Mouse (Mus musculus) neural tube, embryonic 11.5 days (tissue): ENCODE measurements at regions not wholly inside any gene's neighbourhood (a gene's known extent, or its start where the extent isn't known, plus 50 kb on each side); places are given as distances from the start of the nearest gene placed in this dataset.

ENCODE experiments used
- ATAC-seq: fragments of 200-750 bp; cut with Nextera tagmentation; 2 replicates; pipeline ENCODE4 v1.8.0; 2017; ENCODE audit warnings: moderate number of reproducible peaks, mild to moderate bottlenecking, moderate TSS enrichment, moderate library complexity; ENCODE audit not compliant: insufficient read depth, low FRiP score, low TSS enrichment
- DNase-seq: peaks from one replicate; pipeline ENCODE4 v3.0.0-alpha.2; 2015; ENCODE audit warnings: low spot score
- H3K27ac ChIP-seq: fragments of 300-500 bp; sonication (generic); 2 replicates; pipeline ENCODE4 v1.5.1; 2014; ENCODE audit warnings: low read depth, mild to moderate bottlenecking, low read length
- H3K27me3 ChIP-seq: fragments of 300-500 bp; sonication (generic); 2 replicates; pipeline ENCODE4 v1.6.1; 2014; ENCODE audit warnings: mild to moderate bottlenecking, low read length, mixed read lengths; ENCODE audit not compliant: control insufficient read depth, insufficient read depth
- H3K36me3 ChIP-seq: fragments of 300-500 bp; sonication (generic); 2 replicates; pipeline ENCODE4 v1.6.1; 2014; ENCODE audit warnings: mild to moderate bottlenecking, low read length, moderate library complexity, mixed read lengths; ENCODE audit not compliant: control insufficient read depth, insufficient read depth
- H3K4me1 ChIP-seq: fragments of 300-500 bp; sonication (generic); 2 replicates; pipeline ENCODE4 v1.6.1; 2014; ENCODE audit warnings: low read length, mixed read lengths; ENCODE audit not compliant: control insufficient read depth, insufficient read depth
- H3K4me2 ChIP-seq: fragments of 300-500 bp; sonication (generic); 2 replicates; pipeline ENCODE4 v1.6.1; 2014; ENCODE audit warnings: low read depth, mild to moderate bottlenecking, moderate library complexity
- H3K4me3 ChIP-seq: fragments of 300-500 bp; sonication (generic); 2 replicates; pipeline ENCODE4 v1.5.1; 2014; ENCODE audit warnings: low read depth, low read length
- H3K9ac ChIP-seq: fragments of 300-500 bp; sonication (generic); 2 replicates; pipeline ENCODE4 v1.6.1; 2014; ENCODE audit warnings: mild to moderate bottlenecking, low read length
- H3K9me3 ChIP-seq: fragments of 300-500 bp; sonication (generic); 2 replicates; pipeline ENCODE4 v1.6.1; 2016; ENCODE audit warnings: low read length; ENCODE audit not compliant: control insufficient read depth
- WGBS: fragments of 180-500 bp; shearing (Covaris S2); extraction: QIAGEN DNeasy Blood & Tissue Kit; methylation state at CpG from one replicate; pipeline ENCODE4 v1.1.7; 2014; 5-methylcytosine and 5-hydroxymethylcytosine counted together

- ATAC-seq (no peak), DNase-seq (peak; percentile 21)
- no peak overlapping the region for H3K4me2 ChIP-seq
- H3K4me1 ChIP-seq = peaks cover 4% of the 10 kb centered on the region; the same call in 1 of the 2 replicates
- H3K36me3 ChIP-seq = no peaks in the 10 kb centered on the region
- H3K4me3 ChIP-seq = no peak overlapping the region
- peak overlapping the region; percentile 68; the same call in 1 of the 2 replicates for H3K27ac ChIP-seq
- H3K9me3 ChIP-seq = no peaks in the 10 kb centered on the region
- 45% methylated on average over 19 of the region's 19 CpGs for WGBS
- H3K9ac ChIP-seq = no peak overlapping the region
- no peaks in the 10 kb centered on the region for H3K27me3 ChIP-seq
Measured at GRCm38 (mm10) chr13:37508385-37509351, 163.7 kb downstream of the Ly86 start.

DNA sequence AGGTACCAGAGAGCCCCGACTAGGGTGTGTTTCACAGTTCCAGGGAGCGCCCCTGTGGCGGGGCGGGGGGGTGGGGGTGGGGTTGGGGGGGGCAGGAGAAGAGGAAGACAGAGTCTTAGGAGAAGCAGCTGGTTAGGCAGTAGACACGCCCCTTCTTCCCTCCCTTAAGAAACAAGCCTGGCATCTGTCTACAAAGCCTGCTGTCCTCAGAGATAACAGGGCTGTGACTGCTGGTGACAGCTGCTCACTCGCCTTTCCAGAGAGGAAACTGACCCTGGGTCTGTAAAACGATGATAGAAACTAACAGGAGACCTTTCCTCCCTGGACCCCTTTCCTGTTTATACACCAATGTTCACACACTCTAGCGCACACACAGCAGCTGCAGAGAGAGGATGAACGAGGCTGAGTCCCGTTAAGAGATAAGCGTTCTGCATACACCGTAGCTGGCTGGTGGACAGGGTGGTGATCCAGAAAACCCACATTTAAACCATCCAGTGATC, 164.4 kb downstream of the Ly86 start:
- ATAC-seq = no peak
- peaks cover 11% of the 10 kb centered on the region for H3K4me1 ChIP-seq
- no peaks in the 10 kb centered on the region for H3K9me3 ChIP-seq
- WGBS = 37% methylated on average over 12 of the region's 12 CpGs
- H3K4me2 ChIP-seq = no peak overlapping the region
- no peaks in the 10 kb centered on the region for H3K27me3 ChIP-seq
- H3K27ac ChIP-seq = 0 out of 2 replicates have a peak overlapping the region, but pooled peaks have one; percentile 8
- no peak overlapping the region for H3K4me3 ChIP-seq
- no peaks in the 10 kb centered on the region for H3K36me3 ChIP-seq
- no peak overlapping the region for H3K9ac ChIP-seq
- DNase-seq = peak; percentile 21

DNA sequence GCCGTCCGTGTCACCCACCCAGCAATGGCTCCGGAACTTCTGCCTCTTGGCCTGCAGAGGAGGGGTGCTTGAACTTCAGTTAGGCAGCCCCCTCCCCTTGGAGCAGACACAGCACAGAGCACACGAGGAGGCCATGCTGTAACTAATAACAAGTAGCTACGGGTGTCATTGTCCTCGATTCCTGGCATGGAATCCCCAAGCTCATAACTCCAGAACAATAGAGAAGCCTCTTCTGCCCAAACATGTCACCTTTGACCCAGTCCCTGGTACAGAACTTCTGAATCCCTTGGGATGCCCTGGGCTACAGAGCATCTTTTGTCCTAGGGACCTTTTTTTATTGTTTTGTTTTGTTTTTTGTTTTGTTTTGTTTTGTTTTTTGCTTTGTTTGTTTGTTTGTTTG, 165.5 kb downstream of the Ly86 start:
- no peak for DNase-seq
- Histone ChIP-seq H3K9me3 (no peaks in the 10 kb centered on the region), H3K4me1 (peaks cover 11% of the 10 kb centered on the region), H3K27me3 (no peaks in the 10 kb centered on the region), H3K9ac (no peak overlapping the region), H3K27ac (no peak overlapping the region), H3K36me3 (no peaks in the 10 kb centered on the region), H3K4me2 (no peak overlapping the region), H3K4me3 (no peak overlapping the region)
- WGBS = 62% methylated on average over 6 of the region's 6 CpGs
- no peak for ATAC-seq

DNA sequence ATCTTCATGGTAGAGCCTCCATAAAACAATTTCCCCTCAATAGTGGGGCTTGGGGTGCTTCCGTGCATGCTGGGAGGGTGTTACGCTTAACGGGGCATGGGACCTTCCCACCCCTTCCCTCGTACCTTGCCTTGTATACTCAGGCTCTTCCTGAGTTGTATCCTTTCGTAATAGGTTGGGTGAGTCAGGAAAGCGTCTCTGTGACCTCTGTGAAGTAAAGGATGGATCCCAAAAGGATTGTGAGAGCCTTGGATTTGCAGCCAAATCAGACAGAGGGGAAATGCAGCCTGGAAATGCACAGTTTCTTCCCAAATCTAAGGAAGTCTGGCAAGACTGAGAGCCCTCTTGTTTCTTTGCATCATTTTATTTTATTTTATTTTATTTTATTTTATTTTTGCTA, 166.0 kb downstream of the Ly86 start:
- Histone ChIP-seq H3K4me1 (peaks cover 11% of the 10 kb centered on the region), H3K4me3 (no peak overlapping the region), H3K9ac (no peak overlapping the region), H3K9me3 (no peaks in the 10 kb centered on the region), H3K36me3 (no peaks in the 10 kb centered on the region), H3K4me2 (no peak overlapping the region), H3K27ac (no peak overlapping the region), H3K27me3 (no peaks in the 10 kb centered on the region)
- WGBS = 46% methylated on average over 6 of the region's 6 CpGs
- no peak for DNase-seq
- ATAC-seq = no peak

- Histone ChIP-seq H3K9me3 (no peaks in the 10 kb centered on the region), H3K9ac (no peak overlapping the region), H3K27me3 (no peaks in the 10 kb centered on the region), H3K4me1 (peaks cover 11% of the 10 kb centered on the region), H3K36me3 (no peaks in the 10 kb centered on the region), H3K27ac (no peak overlapping the region), H3K4me3 (no peak overlapping the region), H3K4me2 (no peak overlapping the region)
- WGBS = 70% methylated on average over 4 of the region's 4 CpGs
- DNase-seq (no peak), ATAC-seq (no peak)
Measured at GRCm38 (mm10) chr13:37511406-37511805, 166.4 kb downstream of the Ly86 start.

GRCm38 (mm10) chr13:37512781-37513180, 167.8 kb downstream of the Ly86 start:
- DNase-seq (no peak), ATAC-seq (no peak)
- H3K9me3 ChIP-seq = no peaks in the 10 kb centered on the region
- peaks cover 11% of the 10 kb centered on the region for H3K4me1 ChIP-seq
- no peak overlapping the region for H3K4me3 ChIP-seq
- no peaks in the 10 kb centered on the region for H3K36me3 ChIP-seq
- H3K27me3 ChIP-seq = no peaks in the 10 kb centered on the region
- 83% methylated on average over 3 of the region's 3 CpGs for WGBS
- no peak overlapping the region for H3K9ac ChIP-seq
- no peak overlapping the region for H3K27ac ChIP-seq
- H3K4me2 ChIP-seq = no peak overlapping the region

- no peaks in the 10 kb centered on the region for H3K9me3 ChIP-seq
- peak overlapping the region; percentile 73 for H3K27ac ChIP-seq
- ATAC-seq (0 out of 2 replicates have a peak, but pooled peaks have one; percentile 7), DNase-seq (no peak)
- no peaks in the 10 kb centered on the region for H3K27me3 ChIP-seq
- H3K4me1 ChIP-seq = peaks cover 11% of the 10 kb centered on the region
- no peak overlapping the region for H3K4me2 ChIP-seq
- H3K36me3 ChIP-seq = no peaks in the 10 kb centered on the region
- H3K9ac ChIP-seq = no peak overlapping the region
- 47% methylated on average over 2 of the region's 2 CpGs for WGBS
- H3K4me3 ChIP-seq = no peak overlapping the region
Measured at GRCm38 (mm10) chr13:37513206-37513904, 168.3 kb downstream of the Ly86 start.

GRCm38 (mm10) chr13:37513905-37514607, 169.0 kb downstream of the Ly86 start:
- peak; percentile 73; the same call in 1 of the 2 replicates for ATAC-seq
- 10% methylated on average over 23 of the region's 23 CpGs for WGBS
- peak; percentile 78 for DNase-seq
- Histone ChIP-seq H3K27ac (peak overlapping the region; percentile 73), H3K27me3 (no peaks in the 10 kb centered on the region), H3K9me3 (no peaks in the 10 kb centered on the region), H3K36me3 (no peaks in the 10 kb centered on the region), H3K9ac (peak overlapping the region; percentile 38; the same call in 1 of the 2 replicates), H3K4me3 (no peak overlapping the region; the same call in 1 of the 2 replicates), H3K4me1 (peaks cover 9% of the 10 kb centered on the region), H3K4me2 (peak overlapping the region; percentile 30)
